Mouse (Mus musculus) lung, postnatal 0 days (tissue): ENCODE data around the gene Hlcs.

Experiments
- CTCF ChIP-seq: IDR thresholded peaks from 2 replicates; pipeline ENCODE4 v1.5.1; 2016; ENCODE audit warnings: antibody characterized with exemption, mild to moderate bottlenecking
- EP300 ChIP-seq: IDR thresholded peaks from 2 replicates; pipeline ENCODE4 v1.6.1; 2016; ENCODE audit warnings: antibody characterized with exemption, mild to moderate bottlenecking, control low read depth

DNA sequence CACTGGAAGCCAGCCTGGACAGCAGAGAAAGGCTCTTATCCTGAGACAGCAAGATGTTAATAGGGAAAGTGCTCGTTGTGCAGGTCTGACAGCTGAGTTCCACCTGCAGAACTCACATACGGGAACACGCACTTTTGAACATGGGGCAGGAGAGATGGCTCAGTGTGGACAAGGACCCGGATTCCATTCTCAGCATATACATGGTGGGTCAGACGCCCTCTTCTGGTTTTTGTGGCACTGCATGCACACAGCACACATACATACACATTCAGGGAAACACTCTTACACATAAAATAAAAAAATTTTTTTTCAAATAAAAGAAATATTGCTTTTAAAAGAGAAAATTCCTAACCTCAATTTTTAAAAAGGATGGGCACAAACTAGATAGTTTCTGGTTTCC is 11.7 kb downstream of the Hlcs start:
- 0 out of 2 replicates have a peak, but pooled peaks have one; percentile 13 for TF ChIP-seq CTCF
- TF ChIP-seq EP300 = no peak
